Mouse (Mus musculus) spleen, adult 2 months (tissue): ENCODE results near the gene Pip5k1c. TPM values are rescaled to one million over a fixed set of nuclear protein-coding genes. Genes with fewer than 3 reads are reported as not detected.

Experiments
- DNase-seq, 2 experiments: peaks; one replicate each; pipeline versions ENCODE4 v3.0.0 to v3.0.0-alpha.2; 2012 to 2021; ENCODE audit warnings: low spot score in 2 of 2, low read depth in 1 of 2
- H3K27ac ChIP-seq: fragments of 200-500 bp; 2 replicates; pipeline ENCODE4 v1.5.1; 2012; ENCODE audit warnings: low read length, inconsistent platforms; ENCODE audit not compliant: insufficient read depth
- H3K27me3 ChIP-seq: fragments of 200-500 bp; 2 replicates; pipeline ENCODE4 v1.6.1; 2012; ENCODE audit warnings: mild to moderate bottlenecking, moderate library complexity, low read length, inconsistent platforms; ENCODE audit not compliant: control insufficient read depth, insufficient read depth
- H3K36me3 ChIP-seq: fragments of 200-500 bp; 2 replicates; pipeline ENCODE4 v1.6.1; 2012; ENCODE audit warnings: mild to moderate bottlenecking, low read length, inconsistent platforms; ENCODE audit not compliant: control insufficient read depth, insufficient read depth
- H3K4me1 ChIP-seq: fragments of 200-500 bp; 2 replicates; pipeline ENCODE4 v1.6.1; 2011; ENCODE audit warnings: inconsistent platforms; ENCODE audit not compliant: control insufficient read depth, insufficient read depth, insufficient read length
- H3K4me3 ChIP-seq: fragments of 200-500 bp; 2 replicates; pipeline ENCODE4 v1.5.1; 2011; ENCODE audit warnings: mild to moderate bottlenecking, inconsistent platforms; ENCODE audit not compliant: insufficient read depth, insufficient read length; ENCODE audit errors: extremely low read depth
- CTCF ChIP-seq: fragments of 200-500 bp; IDR thresholded peaks from 2 replicates; pipeline ENCODE4 v1.5.1; 2011; ENCODE audit warnings: mild to moderate bottlenecking, inconsistent platforms; ENCODE audit not compliant: insufficient read depth, insufficient read length, insufficient replicate concordance; ENCODE audit errors: extremely low read depth
- POLR2A ChIP-seq: fragments of 200-500 bp; IDR thresholded peaks from 2 replicates; pipeline ENCODE4 v1.6.1; 2011; ENCODE audit warnings: low read depth, low read length, inconsistent platforms
- WGBS: fragments of 180-500 bp; shearing (Covaris S2); methylation state at CpG from one replicate; pipeline ENCODE4 v1.1.7; 2018; 5-methylcytosine and 5-hydroxymethylcytosine counted together
- polyA plus RNA-seq: library from polyadenylated mRNA; depleted of rRNA; stranded (reverse); fragments of >200 nt; gene quantifications from 2 replicates; pipeline ENCODE4 v1.2.3, GENCODE M21; 2012

The Pip5k1c gene
- polyA plus RNA-seq, 1 experiment: 93.2 TPM

DNA sequence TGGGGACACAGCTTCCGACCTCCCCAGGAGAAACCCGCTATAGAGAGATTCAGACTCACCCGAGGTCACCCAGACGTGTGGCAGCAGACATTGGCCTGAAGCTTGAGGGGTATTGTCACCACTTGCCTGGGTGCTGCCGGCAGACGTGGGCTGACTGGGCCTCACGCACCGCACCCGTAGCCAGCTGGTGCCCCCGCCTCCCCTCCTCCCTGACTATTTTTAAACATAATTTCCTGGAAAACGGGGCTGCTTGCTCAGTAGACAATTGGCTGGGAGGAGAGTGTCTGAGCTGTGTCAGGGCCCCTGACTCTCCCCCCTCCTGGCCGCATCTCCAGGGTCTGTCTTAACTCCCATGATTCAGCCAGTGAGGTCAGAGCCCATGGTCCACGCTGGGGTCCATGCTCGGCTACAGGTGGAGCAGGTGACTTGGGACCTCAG, 10.0 kb downstream of the Pip5k1c start:
- 18% methylated on average over 14 of the region's 14 CpGs for WGBS
- Histone ChIP-seq H3K4me1 (peaks cover 67% of the 10 kb centered on the region), H3K4me3 (no peak overlapping the region), H3K27ac (peak overlapping the region; percentile 11; the same call in 1 of the 2 replicates), H3K27me3 (no peaks in the 10 kb centered on the region), H3K36me3 (peaks cover 15% of the 10 kb centered on the region)
- no peak for DNase-seq
- no peak for TF ChIP-seq CTCF
- no peak for TF ChIP-seq POLR2A

DNA sequence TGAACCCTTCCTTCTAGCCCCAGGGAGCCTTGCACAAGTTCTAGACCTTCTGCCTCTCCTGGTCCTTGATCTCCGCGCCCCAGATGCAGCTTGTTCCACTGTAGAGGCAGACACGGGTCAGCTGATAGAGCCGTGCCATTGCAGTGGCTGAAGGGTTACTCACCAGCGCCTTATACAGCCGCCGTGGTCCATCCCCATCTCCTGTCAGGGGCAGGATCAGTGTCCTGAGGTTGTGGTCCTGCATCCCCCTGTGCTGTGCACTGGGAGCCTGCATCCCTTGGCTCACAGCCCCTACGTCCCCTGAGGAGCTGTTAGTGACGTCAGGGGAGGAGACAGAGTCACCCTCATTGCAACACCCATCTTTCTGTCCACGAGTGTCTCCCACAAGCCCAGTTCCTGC, 10.5 kb downstream of the Pip5k1c start:
- Histone ChIP-seq H3K27ac (0 out of 2 replicates have a peak overlapping the region, but pooled peaks have one; percentile 11), H3K27me3 (no peaks in the 10 kb centered on the region), H3K36me3 (peaks cover 18% of the 10 kb centered on the region), H3K4me1 (peaks cover 62% of the 10 kb centered on the region), H3K4me3 (no peak overlapping the region)
- DNase-seq: no peak
- 34% methylated on average over 10 of the region's 10 CpGs for WGBS
- TF ChIP-seq POLR2A (no peak), CTCF (no peak)

DNA sequence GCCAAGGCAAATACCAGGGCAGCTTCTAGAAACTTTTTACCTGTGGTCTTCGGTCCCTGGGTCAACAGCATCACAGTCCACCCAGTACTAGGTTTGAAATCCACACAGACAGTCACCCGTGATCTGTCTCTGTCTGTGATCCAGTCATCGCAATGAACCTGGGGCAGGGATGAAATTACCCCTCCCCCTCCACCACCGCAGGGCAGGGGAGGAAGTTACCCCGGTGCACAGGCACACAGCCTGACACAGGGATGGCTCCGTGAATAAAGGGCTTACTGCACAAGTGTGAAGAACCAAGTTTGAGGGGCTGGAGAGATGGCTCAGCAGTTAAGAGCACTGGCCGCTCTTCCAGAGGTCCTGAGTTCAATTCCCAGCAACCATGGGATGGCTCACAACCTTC, 11.0 kb downstream of the Pip5k1c start:
- WGBS: 25% methylated on average over 7 of the region's 7 CpGs
- Histone ChIP-seq H3K4me3 (no peak overlapping the region), H3K4me1 (peaks cover 57% of the 10 kb centered on the region), H3K36me3 (peaks cover 18% of the 10 kb centered on the region), H3K27ac (no peak overlapping the region), H3K27me3 (no peaks in the 10 kb centered on the region)
- DNase-seq: peak in 1 of 2 experiments; percentile 55
- no peak for TF ChIP-seq CTCF
- TF ChIP-seq POLR2A: no peak

DNA sequence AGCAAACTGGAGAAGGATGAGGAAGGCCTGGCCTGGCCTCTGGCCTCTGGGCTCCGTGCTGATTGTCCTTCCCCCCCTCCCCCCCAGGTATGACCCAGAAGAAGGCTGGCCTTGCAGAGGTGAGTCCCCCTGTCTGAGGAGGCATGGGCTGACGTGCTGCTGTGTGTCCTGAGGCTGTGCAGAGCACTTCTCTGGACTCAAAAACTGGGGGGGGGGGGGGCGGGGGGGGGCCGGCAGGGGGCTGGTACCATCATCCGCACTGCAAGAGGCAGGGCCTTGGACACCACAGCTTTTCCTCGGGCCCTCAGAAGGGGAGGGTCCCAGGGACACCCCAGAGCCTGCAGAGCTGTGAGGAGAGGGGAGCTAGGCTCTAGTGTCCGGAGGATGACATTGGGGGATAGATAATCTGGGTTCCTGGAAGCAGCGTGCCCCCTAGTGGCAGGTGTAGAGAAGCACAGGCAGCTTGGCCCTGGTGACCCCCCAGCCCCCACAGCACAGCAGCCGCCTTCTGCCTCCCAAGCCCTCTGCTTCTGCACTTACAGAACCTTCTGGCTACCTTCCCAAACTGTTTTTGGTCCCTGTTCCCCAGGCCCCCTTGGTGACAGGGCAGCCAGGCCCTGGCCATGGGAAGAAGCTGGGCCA, 12.0 kb downstream of the Pip5k1c start:
- no peaks in the 10 kb centered on the region for H3K27me3 ChIP-seq
- peaks cover 51% of the 10 kb centered on the region for H3K4me1 ChIP-seq
- 24% methylated on average over 7 of the region's 9 CpGs for WGBS
- TF ChIP-seq CTCF (peak; percentile 92), POLR2A (no peak)
- peak in 1 of 2 experiments; percentile 53 for DNase-seq
- peaks cover 24% of the 10 kb centered on the region for H3K36me3 ChIP-seq
- H3K27ac ChIP-seq: no peak overlapping the region
- no peak overlapping the region for H3K4me3 ChIP-seq

DNA sequence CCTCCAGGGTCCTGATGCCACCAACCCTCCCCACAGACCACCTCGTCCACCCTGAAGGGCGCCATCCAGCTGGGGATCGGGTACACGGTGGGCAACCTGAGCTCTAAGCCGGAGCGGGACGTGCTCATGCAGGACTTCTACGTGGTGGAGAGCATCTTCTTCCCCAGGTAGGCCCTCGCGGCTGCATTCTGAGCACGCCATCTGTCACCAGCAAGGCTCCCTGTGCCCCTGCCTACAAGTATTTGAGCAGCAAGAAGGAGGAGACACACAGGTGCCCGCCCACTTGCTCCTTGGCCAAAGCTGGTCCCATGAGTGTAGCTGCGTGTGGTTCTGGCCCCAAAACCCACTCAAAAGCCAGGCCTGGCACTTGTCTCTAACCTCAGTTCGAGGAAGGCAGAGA, 12.9 kb downstream of the Pip5k1c start:
- no peak for TF ChIP-seq POLR2A
- TF ChIP-seq CTCF: no peak
- Histone ChIP-seq H3K27me3 (no peaks in the 10 kb centered on the region), H3K4me3 (no peak overlapping the region), H3K36me3 (peaks cover 33% of the 10 kb centered on the region), H3K27ac (peak overlapping the region; percentile 2; the same call in 1 of the 2 replicates), H3K4me1 (peaks cover 41% of the 10 kb centered on the region)
- no peak for DNase-seq
- WGBS: 91% methylated on average over 14 of the region's 14 CpGs

GRCm38 (mm10) chr10:81306173-81306668, 13.5 kb downstream of the Pip5k1c start:
- Histone ChIP-seq H3K4me3 (no peak overlapping the region), H3K36me3 (peaks cover 37% of the 10 kb centered on the region), H3K4me1 (peaks cover 36% of the 10 kb centered on the region), H3K27me3 (no peaks in the 10 kb centered on the region), H3K27ac (peak overlapping the region; percentile 2; the same call in 1 of the 2 replicates)
- WGBS: 85% methylated on average over 12 of the region's 12 CpGs
- DNase-seq: no peak
- TF ChIP-seq POLR2A (no peak), CTCF (no peak)
